Mouse (Mus musculus) myocyte (in vitro differentiated cells): Measurements from ENCODE around the gene Masp2.

ENCODE experiments used
- CEBPB ChIP-seq: IDR thresholded peaks from 2 replicates; pipeline ENCODE4 v1.6.1; 2011; ENCODE audit warnings: mild to moderate bottlenecking, moderate library complexity; ENCODE audit not compliant: poor library complexity, insufficient read depth, severe bottlenecking
- MAX ChIP-seq: IDR thresholded peaks from one replicate; pipeline ENCODE4 v1.6.1; 2011; ENCODE audit warnings: low read depth, mild to moderate bottlenecking, control low read depth
- MYOD1 ChIP-seq, 3 experiments: IDR thresholded peaks; one replicate each; pipeline ENCODE4 v1.6.1; 2011; ENCODE audit warnings: control low read depth in 2 of 3, low read depth in 2 of 3, mild to moderate bottlenecking in 2 of 3, moderate library complexity in 1 of 3; ENCODE audit not compliant: insufficient read length in 2 of 3, control insufficient read depth in 1 of 3
- MYOG ChIP-seq, 3 experiments: IDR thresholded peaks; one replicate each; pipeline ENCODE4 v1.6.1; 2011; ENCODE audit warnings: control low read depth in 2 of 3, low read depth in 2 of 3, mild to moderate bottlenecking in 2 of 3; ENCODE audit not compliant: insufficient read length in 2 of 3, control insufficient read depth in 1 of 3, insufficient read depth in 1 of 3
- POLR2A ChIP-seq: IDR thresholded peaks from one replicate; pipeline ENCODE4 v1.6.1; 2011; ENCODE audit warnings: low read depth, mild to moderate bottlenecking, control low read depth, moderate library complexity; ENCODE audit not compliant: insufficient read length
- POLR2AphosphoS2 ChIP-seq: IDR thresholded peaks from one replicate; pipeline ENCODE4 v1.6.1; 2011; ENCODE audit warnings: low read depth, control low read depth; ENCODE audit not compliant: insufficient read length
- REST ChIP-seq: IDR thresholded peaks from one replicate; pipeline ENCODE4 v1.6.1; 2011; ENCODE audit warnings: mild to moderate bottlenecking, control low read depth, moderate library complexity; ENCODE audit not compliant: insufficient read depth, insufficient read length
- SRF ChIP-seq: IDR thresholded peaks from one replicate; pipeline ENCODE4 v1.6.1; 2011; ENCODE audit warnings: low read depth; ENCODE audit not compliant: control insufficient read depth, insufficient read length
- TCF12 ChIP-seq: IDR thresholded peaks from one replicate; pipeline ENCODE4 v1.6.1; 2011; ENCODE audit warnings: mild to moderate bottlenecking, control low read depth; ENCODE audit not compliant: poor library complexity, insufficient read depth, severe bottlenecking
- TCF3 ChIP-seq: IDR thresholded peaks from one replicate; pipeline ENCODE4 v1.6.1; 2011; ENCODE audit warnings: low read depth, control low read depth; ENCODE audit not compliant: insufficient read length
- USF1 ChIP-seq: IDR thresholded peaks from one replicate; pipeline ENCODE4 v1.6.1; 2011; ENCODE audit warnings: low read depth, mild to moderate bottlenecking, control low read depth, moderate library complexity

- TF ChIP-seq MYOD1 (IDR thresholded peaks at IDR 0.05; ENCODE audit: control insufficient read depth in 1 of 3, insufficient read length in 2 of 3, low read depth in 2 of 3) (no peak), TCF12 (no peak), POLR2A (no peak), POLR2AphosphoS2 (no peak), TCF3 (no peak), MYOG (IDR thresholded peaks at IDR 0.05; ENCODE audit: control insufficient read depth in 1 of 3, insufficient read depth in 1 of 3, insufficient read length in 2 of 3, low read depth in 2 of 3) (no peak), USF1 (no peak), MAX (no peak), REST (no peak), CEBPB (no peak), SRF (no peak)
Measured at GRCm38 (mm10) chr4:148563595-148563994, 38.8 kb upstream of the Masp2 start.
